Mouse (Mus musculus): ENCODE measurements around the gene Pik3r2. TPM values are rescaled to one million over a fixed set of nuclear protein-coding genes. Genes with fewer than 3 reads are reported as not detected.

The Pik3r2 gene
- polyA plus RNA-seq, 1 experiment = 150 TPM

DNA sequence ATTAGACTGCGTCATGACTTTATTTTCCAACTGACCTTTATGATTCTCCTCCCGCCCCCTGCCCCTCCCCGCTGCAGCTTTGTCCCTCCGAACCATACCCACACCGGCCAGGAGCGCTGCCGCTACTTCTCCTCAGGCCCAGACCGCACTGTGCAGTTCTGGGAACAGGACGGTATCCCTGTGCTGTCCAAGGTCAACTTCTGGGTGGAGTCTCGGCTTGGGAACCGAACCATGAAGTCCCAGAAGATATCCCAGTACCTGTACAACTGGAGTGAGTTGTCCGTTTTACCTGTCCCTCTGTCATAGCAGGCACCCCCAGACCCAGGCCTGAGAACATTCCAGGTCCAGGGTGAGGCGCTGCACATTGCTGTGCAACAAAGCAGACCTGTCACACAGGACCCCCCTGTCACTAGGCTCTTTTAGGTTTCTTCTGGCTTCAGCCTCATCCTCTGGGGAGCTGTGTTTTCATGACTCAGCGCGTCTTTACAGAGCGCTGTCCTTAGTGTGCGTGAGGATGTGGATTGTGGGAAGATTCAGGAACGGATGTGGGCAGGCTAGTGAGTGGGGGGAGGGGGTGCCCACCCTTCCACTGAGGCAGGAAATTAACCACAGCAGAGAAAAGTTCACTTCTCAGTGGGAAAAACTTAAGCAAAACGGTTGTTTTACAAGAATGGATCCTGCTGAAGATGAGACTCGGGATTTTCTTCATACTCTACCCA is 34.6 kb upstream of the Pik3r2 start:
- TF ChIP-seq POLR2A (IDR thresholded peaks at IDR 0.05; ENCODE audit: borderline replicate concordance, extremely low read depth, insufficient read depth, insufficient read length, poor library complexity, severe bottlenecking) (no peak), CTCF (IDR thresholded peaks at IDR 0.05; ENCODE audit: borderline replicate concordance, extremely low read depth, insufficient read depth, insufficient read length) (no peak)
- DNase-seq (ENCODE audit: low read depth) = no peak

- no peak for DNase-seq (ENCODE audit: low read depth)
- no peak for TF ChIP-seq POLR2A (IDR thresholded peaks at IDR 0.05; ENCODE audit: borderline replicate concordance, extremely low read depth, insufficient read depth, insufficient read length, poor library complexity, severe bottlenecking)
- TF ChIP-seq CTCF (IDR thresholded peaks at IDR 0.05; ENCODE audit: borderline replicate concordance, extremely low read depth, insufficient read depth, insufficient read length) = no peak
Measured at GRCm38 (mm10) chr8:70808955-70809701, 32.6 kb upstream of the Pik3r2 start.

DNA sequence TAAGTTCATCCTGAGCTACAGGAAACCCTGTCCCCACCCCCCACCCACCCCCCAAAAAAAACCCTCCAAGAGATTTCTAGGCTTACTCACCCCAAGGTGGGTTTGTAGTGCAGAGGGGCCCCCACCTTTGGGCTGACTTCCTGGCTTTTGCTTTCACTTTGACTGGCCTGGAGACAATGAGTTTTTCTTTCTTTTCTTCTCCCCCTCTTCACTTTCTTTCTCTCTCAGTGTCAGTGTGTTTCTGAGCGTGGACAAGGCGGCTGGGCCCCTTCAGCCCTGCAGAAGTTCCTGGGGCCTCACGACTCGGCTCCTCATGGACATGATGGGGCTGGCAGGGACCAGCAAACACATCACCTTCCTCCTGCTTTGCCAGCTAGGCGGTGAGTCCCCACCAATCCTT is 31.7 kb upstream of the Pik3r2 start, which contains the start of gene Il12rb1:
Il12rb1 (plus strand) TSS at position 211 of the 400 bp plus-strand sequence.
- no peak for TF ChIP-seq CTCF (IDR thresholded peaks at IDR 0.05; ENCODE audit: borderline replicate concordance, extremely low read depth, insufficient read depth, insufficient read length)
- no peak for TF ChIP-seq POLR2A (IDR thresholded peaks at IDR 0.05; ENCODE audit: borderline replicate concordance, extremely low read depth, insufficient read depth, insufficient read length, poor library complexity, severe bottlenecking)
- no peak for DNase-seq (ENCODE audit: low read depth)

DNA sequence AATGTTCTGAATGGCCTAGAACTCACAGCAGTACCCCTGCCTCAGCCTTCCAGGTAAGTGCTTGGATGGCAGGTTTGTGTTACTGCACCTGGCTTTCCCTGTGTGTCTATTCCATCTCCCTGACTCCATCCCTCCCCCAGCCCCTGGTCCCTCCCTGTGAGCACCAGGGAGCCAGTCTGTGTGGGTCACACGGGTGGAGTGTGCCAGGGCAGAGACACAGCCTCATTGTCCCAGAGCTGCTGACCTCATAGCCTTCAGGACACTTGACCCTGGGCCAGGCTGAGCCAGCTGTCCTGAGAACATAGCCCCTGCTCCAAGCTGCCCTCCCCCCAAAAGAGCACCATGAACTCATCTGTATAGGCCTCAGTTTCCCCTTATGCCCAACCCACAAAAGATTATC is 30.8 kb upstream of the Pik3r2 start:
- DNase-seq (ENCODE audit: low read depth) = no peak
- no peak for TF ChIP-seq CTCF (IDR thresholded peaks at IDR 0.05; ENCODE audit: borderline replicate concordance, extremely low read depth, insufficient read depth, insufficient read length)
- no peak for TF ChIP-seq POLR2A (IDR thresholded peaks at IDR 0.05; ENCODE audit: borderline replicate concordance, extremely low read depth, insufficient read depth, insufficient read length, poor library complexity, severe bottlenecking)

GRCm38 (mm10) chr8:70806541-70806940 is 30.0 kb upstream of the Pik3r2 start:
- no peak for DNase-seq (ENCODE audit: low read depth)
- no peak for TF ChIP-seq CTCF (IDR thresholded peaks at IDR 0.05; ENCODE audit: borderline replicate concordance, extremely low read depth, insufficient read depth, insufficient read length)
- no peak for TF ChIP-seq POLR2A (IDR thresholded peaks at IDR 0.05; ENCODE audit: borderline replicate concordance, extremely low read depth, insufficient read depth, insufficient read length, poor library complexity, severe bottlenecking)

- TF ChIP-seq CTCF (IDR thresholded peaks at IDR 0.05; ENCODE audit: borderline replicate concordance, extremely low read depth, insufficient read depth, insufficient read length) = no peak
- TF ChIP-seq POLR2A (IDR thresholded peaks at IDR 0.05; ENCODE audit: borderline replicate concordance, extremely low read depth, insufficient read depth, insufficient read length, poor library complexity, severe bottlenecking) = 0 out of 2 replicates have a peak, but pooled peaks have one; percentile 11
- DNase-seq (ENCODE audit: low read depth) = peak; percentile 84
Measured at GRCm38 (mm10) chr8:70804481-70805206, 28.1 kb upstream of the Pik3r2 start, which contains the start of gene Mast3. Mast3 (minus strand) TSS chr8:70805054.

DNA sequence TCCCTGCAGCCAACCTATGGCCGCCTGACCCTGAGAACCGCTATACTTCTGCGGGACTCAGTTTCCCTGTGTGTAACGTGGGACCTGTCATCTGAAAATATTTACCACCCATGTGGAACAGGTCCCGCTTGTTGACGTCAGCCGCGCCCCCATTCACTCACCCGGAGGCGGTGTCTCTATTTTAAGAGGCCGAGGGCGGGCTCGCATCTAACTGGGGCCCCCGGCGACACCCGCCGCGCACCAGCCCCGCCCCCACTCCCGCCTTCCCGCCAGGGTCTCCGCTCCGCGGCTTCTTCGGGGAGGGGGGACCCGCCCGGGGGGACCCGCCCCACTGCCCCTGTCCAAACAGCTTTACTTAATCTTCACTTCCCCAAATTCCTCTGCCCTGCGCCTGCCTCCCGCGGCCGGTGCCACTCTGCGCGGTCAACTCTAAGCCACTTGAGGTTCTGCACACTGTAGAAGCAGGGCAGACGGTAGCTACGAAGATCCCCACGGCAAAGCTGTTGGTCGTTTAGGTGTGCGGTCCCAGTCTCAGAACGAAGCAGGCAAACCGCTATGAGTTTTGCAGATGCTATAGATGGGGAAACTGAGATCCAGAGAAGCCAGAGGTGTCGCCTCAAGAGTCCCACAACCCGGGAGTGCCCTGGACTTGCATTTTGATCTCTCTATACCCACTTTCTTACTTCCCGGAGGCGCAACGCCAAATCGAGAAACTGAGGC is 27.4 kb upstream of the Pik3r2 start:
- TF ChIP-seq CTCF (IDR thresholded peaks at IDR 0.05; ENCODE audit: borderline replicate concordance, extremely low read depth, insufficient read depth, insufficient read length) (no peak), POLR2A (IDR thresholded peaks at IDR 0.05; ENCODE audit: borderline replicate concordance, extremely low read depth, insufficient read depth, insufficient read length, poor library complexity, severe bottlenecking) (no peak)
- peak; percentile 22 for DNase-seq (ENCODE audit: low read depth)

DNA sequence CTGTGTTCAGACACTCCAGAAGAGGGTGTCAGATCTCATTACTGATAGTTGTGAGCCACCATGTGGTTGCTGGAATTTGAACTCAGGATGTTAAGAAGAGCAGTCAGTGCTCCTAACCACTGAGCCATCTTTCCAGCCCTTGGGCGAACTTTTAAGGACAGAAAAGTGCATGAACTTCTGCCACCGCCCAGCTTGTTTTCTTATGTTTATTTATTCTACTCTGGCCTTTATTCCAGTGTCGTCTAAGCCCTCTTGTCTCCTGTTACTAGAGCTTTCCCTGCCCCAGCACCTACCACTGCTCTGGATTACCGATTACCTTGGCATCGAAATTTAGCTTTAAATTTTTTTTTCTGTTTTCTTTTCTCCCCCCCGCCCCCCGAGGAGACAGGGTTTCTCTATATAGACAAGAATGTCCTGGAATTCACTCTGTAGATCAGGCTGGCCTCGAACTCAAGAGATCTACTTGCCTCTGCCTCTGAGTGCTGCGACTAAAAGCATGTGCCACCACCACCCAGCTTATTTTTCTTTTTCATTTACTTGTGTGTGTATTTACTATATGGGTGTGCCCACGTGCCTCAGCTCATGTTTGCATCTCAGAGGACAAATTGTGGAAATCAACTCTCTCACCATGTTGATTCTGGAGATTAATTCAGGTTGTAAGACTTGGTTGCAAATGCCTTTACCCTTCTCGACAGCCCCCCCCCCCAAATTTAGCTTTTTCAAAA is 26.4 kb upstream of the Pik3r2 start:
- TF ChIP-seq POLR2A (IDR thresholded peaks at IDR 0.05; ENCODE audit: borderline replicate concordance, extremely low read depth, insufficient read depth, insufficient read length, poor library complexity, severe bottlenecking) = no peak
- no peak for TF ChIP-seq CTCF (IDR thresholded peaks at IDR 0.05; ENCODE audit: borderline replicate concordance, extremely low read depth, insufficient read depth, insufficient read length)
- no peak for DNase-seq (ENCODE audit: low read depth)

- no peak for TF ChIP-seq CTCF (IDR thresholded peaks at IDR 0.05; ENCODE audit: borderline replicate concordance, extremely low read depth, insufficient read depth, insufficient read length)
- no peak for DNase-seq (ENCODE audit: low read depth)
Measured at GRCm38 (mm10) chr8:70801830-70802229, 25.3 kb upstream of the Pik3r2 start.

- TF ChIP-seq CTCF (IDR thresholded peaks at IDR 0.05; ENCODE audit: borderline replicate concordance, extremely low read depth, insufficient read depth, insufficient read length) (no peak), POLR2A (IDR thresholded peaks at IDR 0.05; ENCODE audit: borderline replicate concordance, extremely low read depth, insufficient read depth, insufficient read length, poor library complexity, severe bottlenecking) (no peak)
- DNase-seq (ENCODE audit: low read depth) = peak; percentile 25
Measured at GRCm38 (mm10) chr8:70801156-70801555, 24.6 kb upstream of the Pik3r2 start.
